Mouse (Mus musculus): ENCODE data around the gene Gm11111. TPM values are rescaled to one million over a fixed set of nuclear protein-coding genes. Genes with fewer than 3 reads are reported as not detected.
"Not testable (repeated sequence)": the region's sequence is repeated elsewhere in the genome, so short reads cannot be mapped to it uniquely, and the experiment has no call there.

Gm11111 gene
- not detected for total RNA-seq (2021)
- long read RNA-seq, experiment 1 = 0 reads
- long read RNA-seq, experiment 2 = 0 reads

DNA sequence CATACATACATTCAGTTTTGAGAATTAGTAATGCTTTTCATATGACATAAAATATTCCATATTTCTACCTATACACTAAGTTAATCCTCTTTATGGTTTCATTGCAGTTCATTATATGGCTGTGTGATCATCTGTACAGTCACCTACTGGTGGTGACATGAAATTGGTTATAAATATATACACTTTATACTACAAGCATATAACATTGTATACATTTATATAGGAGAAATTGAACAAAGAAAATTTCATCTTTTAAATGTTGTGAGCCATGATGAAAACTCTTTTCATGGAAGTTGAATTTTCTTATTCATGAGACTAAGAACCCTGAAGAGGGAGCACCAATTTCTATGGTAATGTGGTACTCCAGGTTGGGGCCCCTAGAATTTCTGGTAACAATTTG lies at the start of gene Gm11111:
Gene Gm11111 (plus strand): TSS at position 301 of the 400 bp plus-strand sequence.
- DNase-seq = no peak

- no peak for DNase-seq
These were observed 36.3 kb upstream of the Gm11111 start for GRCm38 (mm10) chr5:98516214-98516613.

DNA sequence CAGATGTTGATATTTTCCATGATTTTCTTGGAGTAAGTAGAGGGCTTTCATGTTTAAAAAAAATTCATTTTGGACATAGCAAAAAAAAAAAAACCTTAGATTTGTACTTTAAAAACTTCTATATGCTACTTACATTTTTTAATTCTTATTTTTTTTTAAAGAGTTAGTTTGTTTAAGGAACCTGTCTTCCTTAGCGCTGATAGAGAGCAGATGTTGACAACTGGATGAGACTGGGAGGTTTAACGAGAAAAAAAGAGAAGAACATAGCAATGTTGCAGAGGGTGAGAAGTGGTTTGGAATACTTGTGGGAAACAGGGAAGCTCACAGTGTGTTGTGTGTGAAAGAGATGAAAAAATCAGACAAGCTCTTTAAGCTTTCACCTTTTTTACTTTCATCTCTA lies 32.4 kb upstream of the Gm11111 start:
- DNase-seq = no peak

DNA sequence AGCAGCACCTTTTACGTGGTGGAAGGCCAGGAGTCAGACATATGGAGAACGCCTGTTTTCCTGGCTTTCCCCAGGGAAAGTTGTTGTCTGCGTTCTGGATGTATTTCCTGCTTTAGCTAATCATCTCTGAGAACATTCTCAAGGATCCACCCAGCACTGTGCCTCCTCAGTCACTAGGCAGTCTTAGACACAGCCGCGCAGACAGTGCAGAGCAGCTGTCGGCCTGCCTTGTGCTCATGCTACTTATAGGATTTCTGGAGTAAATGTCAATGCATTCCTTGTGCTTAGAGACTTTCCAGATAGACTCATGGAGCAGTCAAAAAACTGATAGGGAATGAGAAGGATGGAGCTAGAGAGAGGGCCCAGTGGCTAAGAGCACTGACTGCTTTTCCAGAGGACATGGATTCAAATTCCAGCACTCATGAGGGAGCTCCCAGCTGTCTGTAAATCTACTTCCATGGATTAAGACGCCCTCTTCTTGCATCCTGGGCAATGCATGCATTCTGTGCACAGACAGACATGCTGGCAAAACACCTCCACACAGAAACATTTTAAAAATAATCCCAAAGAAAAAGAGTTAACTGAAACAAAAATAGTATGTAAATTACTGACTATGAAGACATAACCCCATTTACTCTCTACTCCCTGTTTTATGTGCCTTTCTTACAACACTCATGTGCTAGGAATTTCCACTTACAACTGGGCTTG lies 30.1 kb upstream of the Gm11111 start:
- no peak for DNase-seq

- DNase-seq = no peak
These were observed 29.4 kb upstream of the Gm11111 start for GRCm38 (mm10) chr5:98523050-98523449.

DNA sequence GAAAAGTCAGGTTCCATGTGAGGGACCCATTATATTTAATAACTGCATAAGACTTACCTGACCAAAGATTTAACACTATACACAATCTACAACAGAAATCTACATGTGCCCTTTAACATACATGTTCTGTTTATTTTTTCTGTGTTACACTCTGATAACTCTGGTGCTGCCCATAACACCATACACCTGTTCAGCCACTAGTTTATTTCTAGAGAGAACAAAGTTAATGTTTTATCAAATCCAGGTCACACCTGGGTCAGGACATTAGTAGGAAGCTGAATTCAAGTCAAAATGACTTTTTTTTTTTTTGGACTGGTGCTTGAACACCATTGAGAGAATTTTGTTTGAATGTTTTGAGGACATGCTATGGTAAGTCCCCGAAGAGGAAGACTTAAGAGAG lies 28.7 kb upstream of the Gm11111 start:
- DNase-seq = no peak

DNA sequence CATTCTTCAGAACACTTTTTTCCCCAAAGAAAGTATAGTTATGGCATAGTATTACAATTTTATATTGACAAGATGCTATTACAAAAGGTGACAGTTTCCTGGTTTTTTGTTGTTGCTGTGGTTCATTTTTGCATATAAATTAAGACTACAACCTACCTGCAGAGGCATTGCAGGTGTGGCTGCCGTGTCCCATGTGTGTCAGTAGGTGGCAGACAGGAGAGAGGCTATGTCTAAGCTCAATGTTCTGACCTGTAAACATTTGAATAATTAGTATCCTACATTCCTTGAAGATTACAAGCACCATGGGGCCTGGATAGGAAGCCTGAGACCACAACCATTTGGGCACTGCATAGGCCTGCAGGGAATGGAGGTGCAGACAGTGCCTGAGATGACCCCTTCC lies 11.2 kb upstream of the Gm11111 start:
- no peak for DNase-seq

- no peak for DNase-seq
These were observed 2.2 kb upstream of the Gm11111 start for GRCm38 (mm10) chr5:98550285-98550684.

- DNase-seq = no peak
These were observed 1.6 kb upstream of the Gm11111 start for GRCm38 (mm10) chr5:98550873-98551272.

GRCm38 (mm10) chr5:98552811-98553601 lies 511 bp downstream of the Gm11111 start:
- no peak for DNase-seq

DNA sequence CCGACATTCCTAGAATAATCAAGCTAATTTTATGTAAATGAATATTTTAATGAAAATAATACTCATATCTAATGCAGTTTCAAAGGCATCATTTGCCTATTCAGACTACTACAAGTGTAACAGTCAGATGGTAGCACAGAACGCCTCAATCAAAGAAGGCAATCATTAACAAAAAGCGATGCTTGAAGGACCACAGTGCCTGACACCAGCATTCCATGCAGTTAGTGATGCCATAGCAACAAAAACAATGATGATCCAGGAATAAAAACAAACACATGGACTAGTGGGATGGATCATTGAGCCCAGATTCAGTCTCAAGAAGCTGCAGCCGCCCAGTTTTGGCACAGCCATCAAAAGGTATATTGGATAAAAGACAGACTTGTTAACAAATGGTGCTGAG lies 8.8 kb downstream of the Gm11111 start:
- no peak for DNase-seq

GRCm38 (mm10) chr5:98562806-98563205 lies 10.3 kb downstream of the Gm11111 start:
- DNase-seq = no peak

GRCm38 (mm10) chr5:98563801-98564200 lies 11.3 kb downstream of the Gm11111 start:
- DNase-seq = no peak

DNA sequence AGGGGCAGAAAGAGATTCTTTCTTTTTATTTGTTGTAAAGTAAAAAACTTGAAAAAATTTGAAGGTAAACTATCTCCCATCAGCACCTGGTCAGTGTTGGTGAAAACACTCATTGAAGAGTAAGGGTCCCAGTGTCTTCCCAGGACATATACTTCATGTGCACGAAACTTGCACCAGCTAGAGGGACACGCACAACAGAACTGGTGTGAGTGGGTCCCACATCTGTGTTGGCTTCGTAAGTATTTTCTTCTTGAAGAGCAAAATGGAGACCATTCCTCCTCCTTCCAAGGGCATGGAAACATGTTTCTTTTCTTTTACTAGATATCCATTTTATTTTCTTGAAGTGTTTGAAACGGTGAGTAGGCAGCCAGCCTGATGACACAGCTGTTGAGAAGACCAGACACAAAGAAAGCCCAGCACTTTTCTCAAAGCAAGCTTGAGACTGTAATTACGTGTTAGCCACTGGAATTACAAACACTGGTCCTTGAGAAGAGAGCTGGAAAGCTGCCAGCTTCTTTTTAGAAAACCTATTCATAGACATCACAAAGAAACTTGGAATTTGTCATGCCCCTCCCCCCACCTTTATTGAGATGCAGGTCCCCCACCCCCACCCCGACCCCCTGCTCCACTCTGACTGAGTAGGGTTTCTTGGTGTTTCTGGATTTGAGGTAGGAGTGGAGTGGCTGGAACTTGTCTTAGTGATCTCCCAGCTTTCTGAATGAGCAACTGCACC lies 14.1 kb downstream of the Gm11111 start:
- no peak for DNase-seq

- no peak for DNase-seq
These were observed 16.0 kb downstream of the Gm11111 start for GRCm38 (mm10) chr5:98568481-98568880.

DNA sequence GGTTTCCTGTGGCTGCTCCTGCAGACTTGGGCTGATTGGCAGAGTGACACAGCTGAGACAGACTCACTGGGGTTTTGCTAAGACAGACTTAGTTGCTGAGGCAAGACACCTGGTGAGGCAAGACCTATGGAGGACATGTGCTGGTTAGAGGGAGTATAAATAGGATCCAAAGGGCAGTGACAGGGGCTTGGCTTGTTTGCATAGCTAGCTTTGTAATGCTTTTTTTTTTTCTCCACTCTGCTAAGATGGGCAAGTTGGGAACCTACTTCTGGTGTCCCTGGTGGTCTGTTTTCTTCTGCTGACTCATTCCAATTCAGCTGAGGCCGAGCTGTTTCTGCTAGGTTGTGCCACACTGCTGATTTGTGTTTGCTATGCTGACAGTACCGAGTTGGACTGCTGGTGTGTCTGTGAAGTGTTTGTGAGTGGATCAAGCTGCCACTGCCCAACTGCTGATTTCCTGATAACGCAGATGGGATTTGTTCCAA lies 16.6 kb downstream of the Gm11111 start:
- no peak for DNase-seq

DNA sequence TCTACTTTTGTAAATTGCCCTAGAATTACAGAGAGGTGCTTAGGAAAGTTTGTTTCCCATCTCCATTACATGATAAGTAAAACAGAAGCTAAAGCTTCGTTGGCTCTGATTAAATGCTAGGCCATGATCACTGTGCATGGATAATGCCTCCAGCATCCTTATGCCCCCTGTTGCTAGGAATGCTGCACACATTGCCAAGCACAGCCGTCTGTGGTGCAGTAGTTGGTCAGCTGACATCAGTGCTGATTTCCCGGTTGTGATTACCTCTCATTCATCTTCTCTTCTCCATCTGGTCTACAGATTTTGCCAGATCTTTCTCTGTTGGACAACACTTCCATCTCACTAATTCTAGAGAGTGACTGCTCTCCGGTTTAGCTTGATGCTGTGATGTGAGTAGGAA lies 19.9 kb downstream of the Gm11111 start:
- DNase-seq = no peak

- DNase-seq = no peak
These were observed 22.4 kb downstream of the Gm11111 start for GRCm38 (mm10) chr5:98574711-98575470.

DNA sequence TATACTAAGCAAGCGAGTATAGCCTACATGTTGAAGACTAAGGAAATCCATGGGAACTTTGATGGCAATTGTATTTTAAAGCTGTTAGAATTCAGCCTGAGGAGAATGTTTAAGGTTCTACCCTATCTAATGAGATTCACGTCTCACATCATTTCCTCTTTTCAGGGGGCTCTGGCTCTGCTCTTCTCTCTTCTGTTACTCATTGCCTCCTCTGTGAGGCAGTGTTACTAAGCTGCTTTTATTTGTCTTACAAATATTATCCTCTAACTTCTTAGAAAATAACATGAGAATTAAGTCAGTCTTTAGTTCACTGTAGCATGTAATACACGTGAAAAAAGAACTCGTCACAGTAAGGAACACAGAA lies 23.0 kb downstream of the Gm11111 start:
- no peak for DNase-seq

- DNase-seq = not testable (repeated sequence)
These were observed 24.0 kb downstream of the Gm11111 start for GRCm38 (mm10) chr5:98576538-98576937.

- DNase-seq = no peak
These were observed 25.9 kb downstream of the Gm11111 start for GRCm38 (mm10) chr5:98578398-98578797.

DNA sequence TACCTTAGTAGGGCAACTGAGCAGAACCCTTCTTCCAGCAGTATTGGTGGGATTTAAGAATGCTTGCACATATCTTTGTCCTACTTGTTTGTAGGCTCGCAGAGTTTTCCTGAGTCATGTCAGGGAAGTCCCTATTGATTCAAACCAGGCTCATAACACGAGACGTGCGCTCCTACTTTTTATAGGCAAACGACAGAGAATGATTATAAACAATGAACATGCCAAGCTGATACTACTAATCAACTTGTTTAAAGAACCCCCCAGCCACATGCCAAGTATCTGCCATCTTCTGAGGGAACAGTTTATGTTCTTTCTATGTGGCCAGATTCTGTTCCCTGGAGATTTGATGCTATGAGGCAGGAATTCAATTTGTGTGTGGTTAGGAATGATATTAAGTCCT lies 28.3 kb downstream of the Gm11111 start:
- no peak for DNase-seq
